Mouse (Mus musculus) erythroblast, embryonic 14.5 days (primary cell): ENCODE measurements around the gene Pdia3.

Source experiments
- GATA1 ChIP-seq: IDR thresholded peaks from 2 replicates; pipeline ENCODE4 v1.6.1; 2012; ENCODE audit warnings: low read length, inconsistent platforms, mixed read lengths
- TAL1 ChIP-seq: IDR thresholded peaks from 3 replicates; pipeline ENCODE4 v1.6.1; 2012; ENCODE audit warnings: low read length, inconsistent platforms, mixed read lengths

DNA sequence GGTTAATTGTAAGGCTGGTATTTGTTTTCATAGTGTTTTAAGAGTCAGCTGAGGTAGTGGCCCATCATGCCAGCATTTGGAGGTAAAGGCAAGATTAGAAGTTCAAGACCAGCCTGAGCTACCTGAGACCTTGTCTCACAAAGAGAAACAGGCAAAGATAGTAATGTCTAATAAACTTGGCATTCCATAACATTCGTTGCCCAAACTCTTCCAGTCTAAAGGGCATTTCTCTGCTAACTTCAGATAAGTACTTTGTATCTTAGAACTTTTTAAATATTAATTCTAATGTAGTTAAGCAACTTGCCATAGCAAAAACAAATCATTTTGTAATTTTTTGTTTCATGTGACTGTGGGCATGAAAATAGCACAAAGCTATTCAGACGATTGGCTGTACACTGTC is 9.6 kb downstream of the Pdia3 start:
- no peak for TF ChIP-seq GATA1
- TF ChIP-seq TAL1: no peak
